Mouse (Mus musculus) bone marrow, adult 2 months (tissue): Measurements from ENCODE around the gene Calr3. TPM values are rescaled to one million over a fixed set of nuclear protein-coding genes. Genes with fewer than 3 reads are reported as not detected.

Experiments
- H3K27ac ChIP-seq: fragments of 200-500 bp; 2 replicates; pipeline ENCODE4 v1.5.1; 2012; ENCODE audit warnings: low read depth, mild to moderate bottlenecking, control low read depth, inconsistent platforms, low read length; ENCODE audit not compliant: control insufficient read depth, poor library complexity, insufficient read depth
- H3K4me1 ChIP-seq: fragments of 200-500 bp; 2 replicates; pipeline ENCODE4 v1.6.1; 2011; ENCODE audit warnings: low read length; ENCODE audit not compliant: control insufficient read depth, insufficient read depth
- H3K4me3 ChIP-seq: fragments of 200-500 bp; replicated peaks from 2 replicates; pipeline ENCODE3; 2011; ENCODE audit warnings: mild to moderate bottlenecking, low read depth, low read length, control low read depth; ENCODE audit not compliant: control insufficient read depth
- CTCF ChIP-seq: fragments of 200-500 bp; IDR thresholded peaks from 2 replicates; pipeline ENCODE4 v1.5.1; 2011; ENCODE audit warnings: low read length, control low read depth; ENCODE audit not compliant: control insufficient read depth, insufficient read depth
- POLR2A ChIP-seq: fragments of 200-500 bp; IDR thresholded peaks from 2 replicates; pipeline ENCODE4 v1.6.1; 2011; ENCODE audit warnings: low read depth, mild to moderate bottlenecking, control low read depth, low read length, borderline replicate concordance; ENCODE audit not compliant: control insufficient read depth
- WGBS: fragments of 180-500 bp; shearing (Covaris S2); methylation state at CpG from one replicate; pipeline ENCODE4 v1.1.7; 2018; 5-methylcytosine and 5-hydroxymethylcytosine counted together
- polyA plus RNA-seq: library from polyadenylated mRNA; stranded (reverse); fragments of >200 nt; gene quantifications from 2 replicates; pipeline ENCODE4 v1.2.4, GENCODE M21; 2011; ENCODE audit warnings: low replicate concordance; ENCODE audit not compliant: missing spikeins, insufficient read depth, insufficient read length

Gene Calr3
- polyA plus RNA-seq, 1 experiment: not detected

DNA sequence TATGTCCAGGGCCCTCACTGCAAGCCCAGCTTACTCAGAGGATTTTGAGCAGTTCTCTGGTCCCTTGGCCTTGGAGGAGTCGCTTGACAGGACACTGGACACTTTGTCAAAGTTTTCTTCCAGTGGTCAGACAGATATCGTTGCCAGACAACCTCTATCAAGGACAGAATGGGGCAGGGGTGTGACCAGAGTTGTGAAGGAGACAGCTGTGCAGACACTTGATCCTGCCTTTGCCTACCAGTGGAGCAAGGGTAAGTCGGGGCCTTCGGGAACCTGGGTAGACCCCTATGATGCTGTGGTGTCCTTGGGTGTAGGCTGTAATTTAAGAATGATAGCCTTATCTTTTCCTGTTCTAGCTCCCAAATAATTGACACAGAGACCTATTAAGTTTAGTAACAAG, 11.6 kb upstream of the Calr3 start:
- TF ChIP-seq POLR2A: no peak
- TF ChIP-seq CTCF: no peak
- Histone ChIP-seq H3K4me1 (no peaks in the 10 kb centered on the region), H3K4me3 (no peak overlapping the region), H3K27ac (no peak overlapping the region)
- 82% methylated on average over 4 of the region's 4 CpGs for WGBS

DNA sequence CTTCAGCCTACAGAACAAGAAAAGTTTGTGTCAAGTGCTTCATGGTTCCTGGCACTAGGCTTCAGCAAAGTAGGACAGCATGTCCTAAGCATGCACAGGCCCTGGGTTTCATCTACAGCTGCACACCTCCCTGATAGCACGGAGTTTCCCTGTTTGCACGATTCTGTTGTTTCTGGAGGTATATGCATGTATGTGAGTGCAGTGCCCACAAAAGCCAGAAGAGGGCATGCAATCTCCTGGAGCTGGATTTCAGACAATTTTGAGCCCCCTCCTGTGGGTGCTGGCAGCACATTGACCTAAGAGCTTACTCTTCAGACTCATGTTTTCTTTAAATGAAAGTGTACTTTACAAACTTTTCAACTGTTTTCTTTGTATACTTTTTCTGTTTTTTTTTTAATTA, 10.2 kb upstream of the Calr3 start:
- Histone ChIP-seq H3K27ac (no peak overlapping the region), H3K4me1 (no peaks in the 10 kb centered on the region), H3K4me3 (no peak overlapping the region)
- TF ChIP-seq CTCF (no peak), POLR2A (no peak)
- 87% methylated on average over 2 of the region's 2 CpGs for WGBS

DNA sequence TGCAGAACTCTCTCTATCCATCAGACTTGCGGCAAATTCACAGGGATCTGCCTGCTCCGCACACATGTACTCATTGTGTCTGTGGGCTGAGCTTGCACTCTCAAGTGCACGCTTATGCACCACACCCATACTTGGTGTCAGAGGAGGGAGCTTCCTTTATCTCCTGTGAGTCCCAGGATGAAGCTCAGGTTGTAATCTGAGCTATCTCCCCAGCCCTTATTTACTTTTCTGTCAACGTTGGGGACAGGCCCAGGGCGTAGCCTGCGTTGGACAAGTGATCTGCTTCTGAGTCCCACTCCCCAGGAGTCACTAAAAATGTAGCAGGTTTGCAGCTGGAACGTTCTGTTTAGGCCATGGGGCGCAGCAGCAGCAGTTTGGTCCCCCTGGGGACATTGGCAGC, 7.8 kb upstream of the Calr3 start:
- Histone ChIP-seq H3K4me3 (no peak overlapping the region), H3K27ac (no peak overlapping the region), H3K4me1 (no peaks in the 10 kb centered on the region)
- 73% methylated on average over 8 of the region's 8 CpGs for WGBS
- TF ChIP-seq POLR2A (no peak), CTCF (no peak)

DNA sequence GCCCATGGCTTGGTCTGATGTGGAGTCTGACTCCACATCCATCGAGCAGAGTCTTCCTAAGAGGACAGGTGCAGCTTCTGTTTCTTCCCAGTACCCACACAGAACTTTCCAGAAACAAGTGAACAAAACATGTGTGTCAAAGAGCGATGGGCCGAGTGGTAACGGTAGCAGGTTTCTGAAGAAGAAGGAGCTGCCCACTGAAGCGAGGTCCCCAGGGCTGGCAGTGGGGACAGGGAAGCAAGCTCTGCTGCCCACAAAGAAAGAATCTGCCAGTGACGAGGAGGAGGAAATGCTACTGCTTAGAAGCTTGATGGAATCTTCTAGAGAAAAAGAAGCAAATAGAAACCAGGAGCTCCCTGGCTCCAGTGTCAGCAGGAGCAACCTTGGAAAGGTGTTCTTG, 1.4 kb upstream of the Calr3 start:
- Histone ChIP-seq H3K4me1 (peaks cover 3% of the 10 kb centered on the region), H3K4me3 (no peak overlapping the region), H3K27ac (peak overlapping the region; percentile 77)
- 58% methylated on average over 6 of the region's 6 CpGs for WGBS
- no peak for TF ChIP-seq POLR2A
- no peak for TF ChIP-seq CTCF

DNA sequence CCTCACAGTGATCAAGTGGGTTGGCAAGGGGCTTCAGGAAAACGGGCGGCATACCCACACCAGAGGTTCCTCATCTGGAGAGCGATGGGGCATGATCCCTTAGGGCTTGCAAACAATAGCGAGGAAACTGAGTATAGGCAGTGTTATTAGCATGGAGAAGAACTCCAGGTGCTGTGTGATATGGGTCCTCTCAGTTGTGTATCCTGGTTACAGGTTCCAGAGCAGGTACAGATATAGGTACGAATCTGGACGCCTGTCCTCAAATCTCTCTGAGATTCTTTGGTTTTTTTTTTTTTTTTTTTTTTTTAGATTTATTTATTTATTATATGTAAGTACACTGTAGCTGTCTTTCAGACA, 302 bp upstream of the Calr3 start:
- TF ChIP-seq CTCF: no peak
- no peak for TF ChIP-seq POLR2A
- peak overlapping the region; percentile 32 for H3K4me3 ChIP-seq
- H3K4me1 ChIP-seq: peaks cover 3% of the 10 kb centered on the region
- H3K27ac ChIP-seq: peak overlapping the region; percentile 14; the same call in 1 of the 2 replicates
- 36% methylated on average over 6 of the region's 6 CpGs for WGBS

DNA sequence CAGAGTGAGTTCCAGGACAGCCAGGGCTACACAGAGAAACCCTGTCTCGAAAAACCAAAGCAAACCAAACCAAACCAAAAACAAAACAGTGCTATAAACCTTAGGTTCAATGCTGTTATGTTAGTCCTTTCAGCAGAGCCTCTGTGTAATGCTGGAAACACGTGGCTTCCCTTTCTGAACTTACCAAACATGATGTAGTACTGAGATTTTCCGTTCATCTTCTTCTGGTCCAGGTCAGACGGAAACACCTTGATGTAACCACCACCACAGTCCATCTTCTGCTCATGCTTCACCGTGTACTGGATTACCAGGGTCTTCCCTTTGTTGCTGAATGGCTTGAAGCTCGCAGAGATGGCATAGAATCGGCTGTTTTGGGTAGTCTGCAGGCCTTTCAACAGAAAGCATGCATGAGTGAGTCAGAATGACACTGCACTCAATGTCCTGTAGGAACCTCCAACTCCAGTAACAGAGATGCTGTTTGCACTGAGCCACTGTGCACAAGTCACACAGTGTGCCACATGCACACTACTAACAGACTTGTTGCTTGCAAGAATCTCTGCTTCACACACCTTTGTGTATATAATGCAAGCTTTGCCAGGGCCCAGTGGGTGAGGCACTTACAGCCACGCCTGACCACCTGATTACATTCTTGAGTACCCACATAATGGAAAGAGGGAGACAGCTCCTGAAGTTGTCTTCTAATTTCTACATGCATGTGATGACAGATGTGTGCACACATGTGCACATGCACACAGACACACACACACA, 5.2 kb downstream of the Calr3 start:
- TF ChIP-seq POLR2A (no peak), CTCF (no peak)
- no peak overlapping the region for H3K27ac ChIP-seq
- H3K4me3 ChIP-seq: no peak overlapping the region
- peaks cover 2% of the 10 kb centered on the region for H3K4me1 ChIP-seq
- WGBS: 75% methylated on average over 8 of the region's 8 CpGs

DNA sequence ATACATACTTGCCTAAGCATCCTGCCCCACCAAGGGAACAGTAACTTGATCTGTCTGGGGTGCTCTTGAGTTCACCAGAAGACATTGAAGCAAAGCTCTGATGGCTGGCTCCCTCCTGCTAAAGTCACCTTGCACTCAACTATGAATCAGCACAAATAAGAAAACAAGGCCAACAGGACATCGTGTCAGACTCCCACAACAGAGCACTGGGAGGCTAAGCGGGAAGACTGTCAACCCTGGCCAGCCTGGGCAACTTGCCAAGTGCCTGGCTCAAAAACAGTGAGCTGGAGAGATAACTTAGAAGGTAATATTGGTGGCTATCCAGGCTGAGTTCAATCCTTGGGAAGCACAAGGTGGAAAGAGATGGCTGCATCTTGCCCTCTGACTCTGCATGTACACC, 8.7 kb downstream of the Calr3 start:
- Histone ChIP-seq H3K4me1 (peaks cover 2% of the 10 kb centered on the region), H3K27ac (no peak overlapping the region), H3K4me3 (no peak overlapping the region)
- WGBS: 18% methylated on average over 2 of the region's 2 CpGs
- TF ChIP-seq CTCF (no peak), POLR2A (no peak)

DNA sequence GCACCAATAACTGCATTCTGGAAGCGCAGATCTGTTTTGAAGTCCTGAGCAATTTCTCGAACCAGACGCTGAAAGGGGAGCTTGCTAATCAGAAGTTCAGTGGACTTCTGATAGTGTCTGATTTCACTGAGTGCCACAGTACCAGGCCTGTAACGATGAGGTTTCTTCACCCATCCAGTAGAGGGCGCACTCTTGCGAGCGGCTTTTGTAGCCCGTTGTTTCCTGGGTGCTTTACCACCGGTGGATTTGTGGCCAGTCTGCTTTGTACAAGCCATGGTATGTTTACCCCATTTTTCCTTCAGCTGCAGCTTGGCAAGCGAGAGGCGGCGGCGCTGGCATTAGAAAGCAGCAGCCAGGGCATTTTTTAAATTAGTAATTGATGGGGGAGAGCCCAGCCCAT, 14.0 kb downstream of the Calr3 start:
- 47% methylated on average over 13 of the region's 13 CpGs for WGBS
- TF ChIP-seq POLR2A (no peak), CTCF (peak; percentile 73)
- H3K4me1 ChIP-seq: no peaks in the 10 kb centered on the region; the same call in 1 of the 2 replicates

DNA sequence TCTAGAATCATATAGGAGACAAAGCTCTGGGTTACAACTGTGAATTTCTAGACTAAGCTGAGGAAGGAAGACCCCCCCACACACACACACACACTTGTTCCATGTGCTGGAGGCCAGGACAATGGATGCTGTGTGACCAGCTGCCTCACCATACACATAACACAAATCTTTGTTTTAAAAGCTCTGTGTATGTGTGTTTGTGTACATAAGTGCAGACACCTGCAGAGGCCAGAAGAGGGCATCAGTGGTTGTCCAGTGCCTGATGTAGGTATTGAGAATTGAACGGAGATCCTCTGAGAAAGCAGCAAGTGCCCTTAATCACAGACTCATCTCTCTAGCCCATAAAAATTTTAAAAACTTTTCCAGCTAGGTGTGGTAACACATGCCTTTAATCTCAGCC, 20.7 kb downstream of the Calr3 start:
- WGBS: 54% methylated on average over 1 of the region's 1 CpGs
- H3K4me1 ChIP-seq: peaks cover 2% of the 10 kb centered on the region
- no peak overlapping the region for H3K4me3 ChIP-seq
- no peak overlapping the region for H3K27ac ChIP-seq
- TF ChIP-seq POLR2A (no peak), CTCF (peak; percentile 19; the same call in 1 of the 2 replicates)

More for the DNA sequence above, 14.0 kb downstream of the Calr3 start:
- Histone ChIP-seq H3K27ac (no peak overlapping the region), H3K4me3 (no peak overlapping the region)
